Mouse (Mus musculus): ENCODE results near the gene Clcn5.

Clcn5 gene

GRCm38 (mm10) chrX:7319089-7319721 lies at the start of gene Clcn5:
Clcn5 (minus strand) TSS chrX:7319358.
- peak; percentile 93 for DNase-seq

- DNase-seq, result no peak
Observed at GRCm38 (mm10) chrX:7325455-7325854, 6.3 kb upstream of the Clcn5 start.

GRCm38 (mm10) chrX:7322288-7322687 lies 3.1 kb upstream of the Clcn5 start:
- DNase-seq, result peak; percentile 65

GRCm38 (mm10) chrX:7320571-7320970 lies 1.4 kb upstream of the Clcn5 start:
- DNase-seq, result no peak

GRCm38 (mm10) chrX:7318551-7319025 lies 570 bp downstream of the Clcn5 start:
- DNase-seq, result peak; percentile 52

- no peak for DNase-seq
Observed at GRCm38 (mm10) chrX:7315115-7315514, 4.0 kb downstream of the Clcn5 start.

GRCm38 (mm10) chrX:7314645-7315044 lies 4.5 kb downstream of the Clcn5 start:
- no peak for DNase-seq

- no peak for DNase-seq
Observed at GRCm38 (mm10) chrX:7308242-7308641, 10.9 kb downstream of the Clcn5 start.

- DNase-seq, result no peak
Observed at GRCm38 (mm10) chrX:7306861-7307260, 12.3 kb downstream of the Clcn5 start.

GRCm38 (mm10) chrX:7292981-7293380 lies 26.2 kb downstream of the Clcn5 start:
- DNase-seq, result no peak

- no peak for DNase-seq
Observed at GRCm38 (mm10) chrX:7292151-7292768, 26.9 kb downstream of the Clcn5 start.

GRCm38 (mm10) chrX:7288976-7289375 lies 30.2 kb downstream of the Clcn5 start:
- no peak for DNase-seq

GRCm38 (mm10) chrX:7287051-7287734 lies 32.0 kb downstream of the Clcn5 start:
- DNase-seq, result no peak

- no peak for DNase-seq
Observed at GRCm38 (mm10) chrX:7282636-7283035, 36.5 kb downstream of the Clcn5 start.

- DNase-seq, result no peak
Observed at GRCm38 (mm10) chrX:7279722-7280121, 39.4 kb downstream of the Clcn5 start.

GRCm38 (mm10) chrX:7276564-7276963 lies 42.6 kb downstream of the Clcn5 start:
- no peak for DNase-seq

GRCm38 (mm10) chrX:7261149-7261548 lies 58.0 kb downstream of the Clcn5 start:
- DNase-seq, result no peak

GRCm38 (mm10) chrX:7260400-7261113 lies 58.6 kb downstream of the Clcn5 start:
- no peak for DNase-seq

- DNase-seq, result no peak
Observed at GRCm38 (mm10) chrX:7259718-7260117, 59.4 kb downstream of the Clcn5 start.

GRCm38 (mm10) chrX:7256022-7256421 lies 63.1 kb downstream of the Clcn5 start:
- no peak for DNase-seq

GRCm38 (mm10) chrX:7204099-7204498 lies 115.1 kb downstream of the Clcn5 start:
- no peak for DNase-seq

- no peak for DNase-seq
Observed at GRCm38 (mm10) chrX:7203535-7203934, 115.6 kb downstream of the Clcn5 start.

- DNase-seq, result no peak
Observed at GRCm38 (mm10) chrX:7197833-7198232, 121.3 kb downstream of the Clcn5 start.

All from kidney, adult 18-20 months (tissue).